Mouse (Mus musculus): ENCODE data around the gene Tmem185b. TPM values are rescaled to one million over a fixed set of nuclear protein-coding genes. Genes with fewer than 3 reads are reported as not detected.

Gene Tmem185b
- polyA plus RNA-seq, 1 experiment from 2014 or later = 23.2 TPM

- no peak overlapping the region for H3K4me3 ChIP-seq (replicated peaks)
- no peak overlapping the region for H3K4me2 ChIP-seq
- no peak for ATAC-seq (ENCODE audit: insufficient number of reproducible peaks, insufficient read depth, low FRiP score, low TSS enrichment, low read depth)
- H3K36me3 ChIP-seq = peaks cover 11% of the 10 kb centered on the region; the same call in 1 of the 2 replicates
- no peaks in the 10 kb centered on the region for H3K27me3 ChIP-seq
- no peaks in the 10 kb centered on the region for H3K4me1 ChIP-seq (replicated peaks)
- no peak overlapping the region for H3K27ac ChIP-seq
- WGBS = 89% methylated on average over 5 of the region's 5 CpGs
- H3K9ac ChIP-seq (replicated peaks) = no peak overlapping the region
- no peaks in the 10 kb centered on the region; the same call in 1 of the 2 replicates for H3K9me3 ChIP-seq
Measured at GRCm38 (mm10) chr1:119555651-119556050, 29.7 kb downstream of the Tmem185b start.

GRCm38 (mm10) chr1:119557641-119558395 is 31.9 kb downstream of the Tmem185b start:
- ATAC-seq (ENCODE audit: insufficient number of reproducible peaks, insufficient read depth, low FRiP score, low TSS enrichment, low read depth) = no peak
- Histone ChIP-seq H3K4me3 (replicated peaks) (no peak overlapping the region), H3K27ac (no peak overlapping the region), H3K27me3 (no peaks in the 10 kb centered on the region), H3K9ac (replicated peaks) (no peak overlapping the region), H3K36me3 (peaks cover 19% of the 10 kb centered on the region; the same call in 1 of the 2 replicates), H3K9me3 (no peaks in the 10 kb centered on the region; the same call in 1 of the 2 replicates), H3K4me1 (replicated peaks) (no peaks in the 10 kb centered on the region), H3K4me2 (no peak overlapping the region)
- WGBS = 93% methylated on average over 4 of the region's 4 CpGs

GRCm38 (mm10) chr1:119565531-119565930 is 39.6 kb downstream of the Tmem185b start:
- H3K36me3 ChIP-seq = peaks cover 22% of the 10 kb centered on the region; the same call in 1 of the 2 replicates
- no peak overlapping the region for H3K4me3 ChIP-seq (replicated peaks)
- WGBS = 94% methylated on average over 4 of the region's 4 CpGs
- no peak overlapping the region for H3K27ac ChIP-seq
- H3K4me1 ChIP-seq (replicated peaks) = no peaks in the 10 kb centered on the region
- no peaks in the 10 kb centered on the region for H3K27me3 ChIP-seq
- no peak overlapping the region for H3K4me2 ChIP-seq
- H3K9ac ChIP-seq (replicated peaks) = no peak overlapping the region
- H3K9me3 ChIP-seq = no peaks in the 10 kb centered on the region; the same call in 1 of the 2 replicates
- ATAC-seq (ENCODE audit: insufficient number of reproducible peaks, insufficient read depth, low FRiP score, low TSS enrichment, low read depth) = no peak

GRCm38 (mm10) chr1:119570134-119570533 is 44.2 kb downstream of the Tmem185b start:
- H3K27ac ChIP-seq = no peak overlapping the region
- H3K4me2 ChIP-seq = no peak overlapping the region
- no peaks in the 10 kb centered on the region for H3K4me1 ChIP-seq (replicated peaks)
- no peaks in the 10 kb centered on the region for H3K9me3 ChIP-seq
- no peaks in the 10 kb centered on the region for H3K27me3 ChIP-seq
- no peak overlapping the region for H3K4me3 ChIP-seq (replicated peaks)
- H3K36me3 ChIP-seq = peaks cover 13% of the 10 kb centered on the region; the same call in 1 of the 2 replicates
- ATAC-seq (ENCODE audit: insufficient number of reproducible peaks, insufficient read depth, low FRiP score, low TSS enrichment, low read depth) = no peak
- no peak overlapping the region for H3K9ac ChIP-seq (replicated peaks)
- 30% methylated on average over 1 of the region's 1 CpGs for WGBS

Other genes starting within 250 kb of the Tmem185b start
- 0.36 and 0.41 TPM in 2 replicates for gene Inhbb, start 103.9 kb upstream of the Tmem185b start, polyA plus RNA-seq (2016; fragmentation: Nextera tagmentation; extraction: Ambion mirVana)
- 112 TPM in 2 replicates for gene Ralb, start 21.4 kb upstream of the Tmem185b start, polyA plus RNA-seq (2016; fragmentation: Nextera tagmentation; extraction: Ambion mirVana)
- 12.4 and 15.4 TPM in 2 replicates for gene Epb41l5, start 122.8 kb downstream of the Tmem185b start, polyA plus RNA-seq (2016; fragmentation: Nextera tagmentation; extraction: Ambion mirVana)